Mouse (Mus musculus) heart, postnatal 0 days (tissue): ENCODE measurements around the gene Phka2. TPM values are rescaled to one million over a fixed set of nuclear protein-coding genes. Genes with fewer than 3 reads are reported as not detected.

Source experiments
- ATAC-seq: fragments of 200-750 bp; cut with Nextera tagmentation; 2 replicates; pipeline ENCODE4 v1.8.0; 2017; ENCODE audit warnings: low read depth, moderate number of reproducible peaks, moderate library complexity; ENCODE audit not compliant: insufficient read depth
- DNase-seq: peaks from one replicate; pipeline ENCODE4 v3.0.0-alpha.2; 2016; ENCODE audit warnings: low spot score
- H3K27ac ChIP-seq: fragments of 300-500 bp; sonication (generic); 2 replicates; pipeline ENCODE4 v1.5.1; 2014; ENCODE audit warnings: low read depth, mild to moderate bottlenecking
- H3K27me3 ChIP-seq: fragments of 300-500 bp; sonication (generic); 2 replicates; pipeline ENCODE4 v1.6.1; 2014; ENCODE audit warnings: low read length, mixed read lengths; ENCODE audit not compliant: control insufficient read depth, insufficient read depth
- H3K36me3 ChIP-seq: fragments of 300-500 bp; sonication (generic); replicated peaks from 2 replicates; pipeline ENCODE4 v1.6.1; 2014; ENCODE audit warnings: low read length, mixed read lengths; ENCODE audit not compliant: control insufficient read depth, insufficient read depth
- H3K4me1 ChIP-seq: fragments of 300-500 bp; sonication (generic); 2 replicates; pipeline ENCODE4 v1.6.1; 2014; ENCODE audit warnings: antibody characterized with exemption; ENCODE audit not compliant: control insufficient read depth, insufficient read depth
- H3K4me2 ChIP-seq: fragments of 300-500 bp; sonication (generic); 2 replicates; pipeline ENCODE4 v1.6.1; 2014; ENCODE audit warnings: low read depth, mild to moderate bottlenecking, low read length, moderate library complexity
- H3K4me3 ChIP-seq: fragments of 300-500 bp; sonication (generic); 2 replicates; pipeline ENCODE4 v1.5.1; 2014; ENCODE audit warnings: low read depth, low read length
- H3K9ac ChIP-seq: fragments of 300-500 bp; sonication (generic); replicated peaks from 2 replicates; pipeline ENCODE4 v1.6.1; 2014; ENCODE audit warnings: low read depth, low read length, mixed read lengths
- H3K9me3 ChIP-seq: fragments of 300-500 bp; sonication (generic); replicated peaks from 2 replicates; pipeline ENCODE4 v1.6.1; 2016; ENCODE audit warnings: low read length; ENCODE audit not compliant: control insufficient read depth
- CTCF ChIP-seq: IDR thresholded peaks from 2 replicates; pipeline ENCODE4 v1.5.1; 2016; ENCODE audit warnings: antibody characterized with exemption, control low read depth, low read depth
- EP300 ChIP-seq: IDR thresholded peaks from 2 replicates; pipeline ENCODE4 v1.6.1; 2016; ENCODE audit warnings: antibody characterized with exemption, low read depth
- WGBS: fragments of 180-500 bp; shearing (Covaris S2); extraction: QIAGEN DNeasy Blood & Tissue Kit; methylation state at CpG from one replicate; pipeline ENCODE4 v1.1.7; 2014; 5-methylcytosine and 5-hydroxymethylcytosine counted together
- polyA plus RNA-seq: library from polyadenylated mRNA; unstranded; fragments of >200 nt; fragmentation: Nextera tagmentation; extraction: Ambion mirVana; gene quantifications from 2 replicates; pipeline ENCODE4 v1.2.1, GENCODE M21; 2015
- total RNA-seq: library from RNA; depleted of rRNA; stranded (reverse); fragments of >200 nt; gene quantifications from 2 replicates; pipeline ENCODE4 v1.2.3, GENCODE M21; 2014; ENCODE audit warnings: low replicate concordance; rRNA removed

The Phka2 gene
- total and polyA plus RNA-seq, 2 experiments from 2014 or later, result 15.5 to 57.3 TPM

GRCm38 (mm10) chrX:160609849-160610248 is 107.9 kb downstream of the Phka2 start:
- Histone ChIP-seq H3K4me2 (no peak overlapping the region), H3K27ac (no peak overlapping the region), H3K4me3 (no peak overlapping the region), H3K9ac (no peak overlapping the region), H3K27me3 (no peaks in the 10 kb centered on the region), H3K36me3 (no peaks in the 10 kb centered on the region), H3K9me3 (no peaks in the 10 kb centered on the region), H3K4me1 (peaks cover 7% of the 10 kb centered on the region; the same call in 1 of the 2 replicates)
- no peak for ATAC-seq
- DNase-seq, result no peak
- 40% methylated on average over 3 of the region's 3 CpGs for WGBS
- TF ChIP-seq EP300 (no peak), CTCF (peak; percentile 54)

- no peak for DNase-seq
- Histone ChIP-seq H3K4me1 (peaks cover 4% of the 10 kb centered on the region; the same call in 1 of the 2 replicates), H3K4me3 (no peak overlapping the region), H3K36me3 (no peaks in the 10 kb centered on the region), H3K27ac (no peak overlapping the region), H3K9me3 (no peaks in the 10 kb centered on the region), H3K4me2 (no peak overlapping the region), H3K27me3 (no peaks in the 10 kb centered on the region), H3K9ac (no peak overlapping the region)
- no peak for ATAC-seq
- no peak for TF ChIP-seq CTCF
- no peak for TF ChIP-seq EP300
- 81% methylated on average over 2 of the region's 2 CpGs for WGBS
These were observed 108.5 kb downstream of the Phka2 start for GRCm38 (mm10) chrX:160610482-160610881.

- DNase-seq (no peak), ATAC-seq (no peak)
- H3K9me3 ChIP-seq, result no peaks in the 10 kb centered on the region
- TF ChIP-seq CTCF (no peak), EP300 (no peak)
- no peaks in the 10 kb centered on the region for H3K36me3 ChIP-seq
- H3K4me1 ChIP-seq, result peaks cover under 1% of the 10 kb centered on the region; the same call in 1 of the 2 replicates
- H3K9ac ChIP-seq, result no peak overlapping the region
- no peak overlapping the region for H3K27ac ChIP-seq
- no peaks in the 10 kb centered on the region for H3K27me3 ChIP-seq
- H3K4me2 ChIP-seq, result no peak overlapping the region
- no peak overlapping the region for H3K4me3 ChIP-seq
- 49% methylated on average over 4 of the region's 4 CpGs for WGBS
These were observed 109.1 kb downstream of the Phka2 start for GRCm38 (mm10) chrX:160610882-160611644.

Other genes with a start within 250 kb of the Phka2 start
- 0.15 TPM in 1 of 2 replicates, not detected in the other for gene Adgrg2, start 111.5 kb upstream of the Phka2 start, total RNA-seq
- gene Adgrg2, start 111.5 kb upstream of the Phka2 start, polyA plus RNA-seq, result 0.33 and 0.40 TPM in 2 replicates
- not detected in 2 replicates for gene Ppef1, start 233.6 kb downstream of the Phka2 start, total RNA-seq
- not detected in 2 replicates for gene Ppef1, start 233.6 kb downstream of the Phka2 start, polyA plus RNA-seq